Mouse (Mus musculus) liver, adult (tissue): ENCODE data around the gene Gm8138.
"Not testable (repeated sequence)": the region's sequence is repeated elsewhere in the genome, so short reads cannot be mapped to it uniquely, and the experiment has no call there.

ENCODE experiments used
- GATA4 ChIP-seq: IDR thresholded peaks from 2 replicates; pipeline ENCODE4 v1.6.1; 2014; ENCODE audit warnings: mild to moderate bottlenecking, low read length; ENCODE audit not compliant: insufficient replicate concordance

Gene Gm8138

GRCm38 (mm10) chr14:43416250-43416649 is at the start of gene Gm8138:
Gene Gm8138 (minus strand): TSS chr14:43416350.
- not testable (repeated sequence) for TF ChIP-seq GATA4
